24 mouse cellular contexts compared by ENCODE assay signal in the genomic region with DNA sequence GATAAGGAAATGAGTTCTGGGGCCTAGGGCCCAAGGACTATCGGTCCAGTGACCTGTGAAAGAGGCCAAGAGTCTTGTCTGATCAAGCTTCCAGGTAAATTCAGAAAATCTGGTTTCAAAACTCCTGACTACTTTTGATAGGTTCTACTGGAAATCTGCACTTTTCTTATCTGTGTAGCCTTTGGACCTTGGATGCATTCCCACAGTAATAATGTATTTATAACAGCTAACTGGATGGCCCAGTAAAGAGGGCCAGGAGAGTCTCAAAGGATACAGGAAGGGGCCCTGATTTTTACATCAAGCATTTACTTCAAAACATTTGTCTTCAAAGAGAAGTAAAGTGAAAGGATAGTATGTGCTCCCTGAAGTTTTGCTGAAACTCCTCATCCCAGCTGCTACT.
"Had no signal": no experiment of that assay in that cellular context is flagged by ENCODE, and none has a peak within 500 bp of the region (broad histone marks: within the 10 kb centered on the region; RNA-seq: fewer than 3 reads in every experiment).

No protein-coding gene starts in this region.

- H3K4me3 ChIP-seq: heart, adult 2 months; heart, embryonic 13.5 days; heart, embryonic 15.5 days; hindbrain, embryonic 13.5 days; hindbrain, embryonic 15.5 days; limb, embryonic 13.5 days; limb, embryonic 15.5 days; liver, embryonic 12.5 days had no signal

- H3K4me2 ChIP-seq: heart, embryonic 11.5 days; heart, embryonic 13.5 days; heart, embryonic 15.5 days; hindbrain, embryonic 13.5 days; hindbrain, embryonic 15.5 days; limb, embryonic 13.5 days; limb, embryonic 15.5 days; liver, embryonic 12.5 days had no signal

- ATAC-seq: forebrain, embryonic 16.5 days; hindbrain, postnatal 0 days; liver, embryonic 12.5 days had no signal

- H3K9ac ChIP-seq: heart, embryonic 13.5 days; heart, embryonic 15.5 days; hindbrain, embryonic 13.5 days; hindbrain, embryonic 15.5 days; limb, embryonic 13.5 days; limb, embryonic 15.5 days; liver, embryonic 12.5 days had no signal

- H3K27ac ChIP-seq: heart, adult 2 months; heart, embryonic 13.5 days; heart, embryonic 15.5 days; hindbrain, embryonic 13.5 days; hindbrain, embryonic 15.5 days; hindbrain, postnatal 0 days; limb, embryonic 13.5 days; limb, embryonic 15.5 days; liver, embryonic 12.5 days had no signal

- H3K36me3 ChIP-seq: heart, embryonic 13.5 days; heart, embryonic 15.5 days; hindbrain, embryonic 13.5 days; hindbrain, embryonic 15.5 days; limb, embryonic 13.5 days; limb, embryonic 15.5 days; liver, embryonic 12.5 days had no signal

- H3K4me1 ChIP-seq: heart, embryonic 13.5 days; heart, embryonic 15.5 days; hindbrain, embryonic 13.5 days; hindbrain, embryonic 15.5 days; limb, embryonic 13.5 days; limb, embryonic 15.5 days; liver, embryonic 12.5 days had no signal

- H3K27me3 ChIP-seq: heart, embryonic 13.5 days; heart, embryonic 15.5 days; hindbrain, embryonic 13.5 days; hindbrain, embryonic 15.5 days; limb, embryonic 15.5 days; liver, embryonic 12.5 days had no signal

- DNase-seq: gastrocnemius, postnatal 14 days; gastrocnemius, postnatal 36 days; heart, adult 11 months; heart, adult 2 months; heart, postnatal 14 days; heart, postnatal 36 days; kidney, adult 11 months; kidney, adult 8-10 months; kidney, postnatal 10 days; kidney, postnatal 25 days; kidney, postnatal 4 days; layer of hippocampus, adult 9-11 months; layer of hippocampus, postnatal 36 days; left cerebral cortex, postnatal 4 days had no signal

- H3K9me3 ChIP-seq: heart, embryonic 13.5 days; heart, embryonic 15.5 days; hindbrain, embryonic 13.5 days; hindbrain, embryonic 15.5 days; limb, embryonic 13.5 days; limb, embryonic 15.5 days; liver, embryonic 12.5 days had no signal
